Mouse (Mus musculus): ENCODE measurements around the gene Saal1.
"Not testable (repeated sequence)": the region's sequence is repeated elsewhere in the genome, so short reads cannot be mapped to it uniquely, and the experiment has no call there.

Saal1 gene

DNA sequence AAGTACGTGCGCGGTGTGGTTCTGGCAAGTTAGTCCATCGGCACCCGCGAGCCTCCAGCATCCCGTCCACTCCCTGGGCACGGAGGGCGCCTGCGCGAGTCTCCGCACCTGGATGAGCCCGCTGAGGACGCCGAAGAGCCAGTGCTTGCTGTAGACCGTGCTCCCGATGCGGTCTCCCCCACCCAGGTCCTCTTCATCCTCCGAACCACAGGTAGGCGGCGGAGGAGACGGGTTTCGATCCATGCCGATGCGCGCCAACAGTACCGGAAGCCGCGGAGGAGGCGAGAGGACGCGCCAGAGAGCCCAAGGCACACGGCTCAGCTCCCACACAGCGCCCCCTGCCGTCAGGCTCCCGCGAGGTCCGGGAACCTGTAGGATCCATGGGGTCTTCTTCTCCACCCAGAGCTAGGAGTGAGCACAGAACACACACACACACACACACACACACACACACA is at the start of gene Saal1:
Gene Saal1 (minus strand): TSS at position 291 of the 455 bp plus-strand sequence.
- peak; percentile 96 for DNase-seq (ENCODE audit: low read depth, low spot score)

DNA sequence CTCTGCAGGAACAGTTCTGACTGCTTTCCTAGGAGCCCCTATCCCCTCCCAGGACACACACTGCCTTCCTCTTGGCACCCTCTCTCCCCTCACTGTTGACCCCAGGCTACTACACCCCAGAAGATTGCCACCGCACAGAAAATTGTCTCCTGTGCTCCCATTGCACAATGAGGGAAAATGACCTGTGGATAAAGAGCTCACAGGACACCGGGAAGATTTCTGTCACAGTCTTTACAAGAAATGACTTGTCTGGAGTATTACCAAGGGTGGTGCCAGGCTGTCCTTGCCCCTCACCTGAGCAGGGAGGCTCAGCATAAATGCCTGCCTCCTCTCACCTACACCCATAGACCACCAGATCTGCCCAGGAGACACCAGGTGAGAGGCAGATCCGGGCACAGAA is 41.0 kb upstream of the Saal1 start, which contains the start of gene Saa2:
Gene Saa2 (plus strand): TSS at position 301 of the 400 bp plus-strand sequence.
- DNase-seq (ENCODE audit: low read depth, low spot score) = no peak

DNA sequence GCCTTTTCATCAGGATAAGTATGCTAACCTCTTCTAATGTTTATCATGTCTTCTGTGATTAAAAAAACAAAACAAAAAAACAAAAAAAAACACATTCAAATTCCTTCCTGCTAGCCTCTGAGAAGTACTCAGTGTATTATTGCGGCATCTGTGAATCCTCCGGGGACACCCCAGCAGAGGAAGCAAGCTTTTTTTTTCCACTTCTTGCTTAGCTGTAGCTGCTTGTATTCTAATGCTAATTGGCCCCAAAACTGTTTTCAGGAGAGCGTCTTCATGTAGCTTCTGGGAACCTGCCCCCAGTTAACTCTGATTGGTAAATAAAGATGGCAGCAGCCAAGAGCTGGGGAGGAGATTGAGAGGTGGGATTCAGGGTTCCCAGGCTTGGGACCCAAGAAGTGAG is 38.0 kb upstream of the Saal1 start:
- no peak for DNase-seq (ENCODE audit: low read depth, low spot score)

DNA sequence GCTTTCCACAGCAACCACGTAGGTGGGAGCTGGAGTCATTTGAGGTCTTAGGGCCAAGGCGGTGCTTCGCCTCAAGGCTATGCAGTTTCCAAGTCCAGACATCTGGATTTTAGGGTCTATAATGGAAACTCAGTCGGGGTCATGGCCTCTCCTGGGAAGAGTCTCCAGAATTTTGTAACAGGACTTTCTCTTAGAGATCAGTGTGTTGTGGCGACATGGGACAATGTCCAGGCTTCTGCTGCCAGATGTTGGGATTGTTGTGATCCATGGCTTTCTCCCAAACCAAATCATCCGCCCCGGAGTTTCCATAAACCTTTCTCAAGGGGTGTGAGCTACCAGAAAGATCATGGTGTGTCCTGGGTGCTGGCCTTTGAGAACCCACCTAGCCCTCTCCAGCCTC is 35.9 kb upstream of the Saal1 start:
- DNase-seq (ENCODE audit: low read depth, low spot score) = no peak

GRCm38 (mm10) chr7:46745816-46746215 is 35.3 kb upstream of the Saal1 start:
- DNase-seq (ENCODE audit: low read depth, low spot score) = no peak

- DNase-seq (ENCODE audit: low read depth, low spot score) = not testable (repeated sequence)
Observed at GRCm38 (mm10) chr7:46742880-46743279, 32.4 kb upstream of the Saal1 start, which contains the start of gene Saa1. Gene Saa1 (minus strand): TSS chr7:46742980.

- not testable (repeated sequence) for DNase-seq (ENCODE audit: low read depth, low spot score)
Observed at GRCm38 (mm10) chr7:46740041-46740440, 29.6 kb upstream of the Saal1 start.

DNA sequence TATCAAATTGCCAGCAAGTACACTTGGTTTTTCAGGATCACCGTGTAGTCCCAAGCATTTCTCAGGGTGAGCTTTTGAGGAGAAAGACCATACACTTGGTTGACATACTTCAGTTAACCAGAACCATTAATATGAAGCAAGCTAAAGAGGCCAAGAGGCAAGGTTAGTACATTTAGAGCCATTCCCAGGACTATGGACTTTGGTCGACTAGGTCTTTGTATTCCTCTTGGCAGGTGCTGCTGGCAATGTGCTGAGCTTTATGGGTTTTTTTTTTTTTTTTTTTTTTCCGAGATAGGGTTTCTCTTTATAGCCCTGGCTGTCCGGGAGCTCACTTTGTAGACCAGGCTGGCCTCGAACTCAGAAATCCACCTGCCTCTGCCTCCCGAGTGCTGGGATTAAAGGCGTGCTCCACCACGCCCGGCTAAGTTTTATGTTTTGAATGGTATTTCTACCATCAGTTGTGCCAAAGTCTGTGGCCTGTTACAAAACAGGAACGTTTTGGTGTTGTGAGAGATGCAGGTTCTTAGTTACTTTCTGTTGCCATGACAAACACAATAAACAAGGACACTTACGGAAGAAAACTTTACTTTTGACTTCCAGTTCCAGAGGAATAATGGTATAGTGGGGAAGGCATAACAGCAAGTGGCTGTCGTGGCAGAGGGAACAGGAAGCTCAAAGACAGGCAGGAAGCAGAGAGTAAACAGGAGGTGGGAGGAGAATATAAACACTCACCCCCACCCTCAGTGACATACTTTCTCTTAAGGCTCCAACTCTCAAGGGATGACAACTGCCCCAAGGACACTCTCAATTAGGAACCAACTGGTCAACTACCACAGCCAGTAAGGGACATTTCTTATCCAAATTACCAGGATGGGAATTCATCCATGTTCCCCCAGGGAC is 28.3 kb upstream of the Saal1 start:
- no peak for DNase-seq (ENCODE audit: low read depth, low spot score)

DNA sequence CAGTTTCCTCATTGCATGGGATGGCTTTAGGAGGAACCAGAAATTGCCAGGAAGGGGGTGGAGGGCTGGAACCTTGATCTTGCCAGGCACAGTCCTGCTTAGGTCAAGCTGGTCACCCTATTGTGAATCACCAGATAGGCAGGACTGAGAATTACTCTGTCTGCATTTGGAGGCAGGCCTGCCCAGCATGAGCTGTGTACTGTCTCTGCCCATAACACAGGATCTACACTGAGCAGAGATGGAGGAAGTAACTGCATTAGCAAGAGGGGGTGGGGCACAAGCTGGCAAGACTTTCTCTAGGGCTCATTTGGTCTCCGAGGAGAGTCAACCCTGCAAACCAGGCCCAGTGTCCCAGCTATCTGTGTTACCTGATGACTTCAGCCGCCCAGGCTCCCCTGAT is 24.5 kb upstream of the Saal1 start:
- no peak for DNase-seq (ENCODE audit: low read depth, low spot score)

DNA sequence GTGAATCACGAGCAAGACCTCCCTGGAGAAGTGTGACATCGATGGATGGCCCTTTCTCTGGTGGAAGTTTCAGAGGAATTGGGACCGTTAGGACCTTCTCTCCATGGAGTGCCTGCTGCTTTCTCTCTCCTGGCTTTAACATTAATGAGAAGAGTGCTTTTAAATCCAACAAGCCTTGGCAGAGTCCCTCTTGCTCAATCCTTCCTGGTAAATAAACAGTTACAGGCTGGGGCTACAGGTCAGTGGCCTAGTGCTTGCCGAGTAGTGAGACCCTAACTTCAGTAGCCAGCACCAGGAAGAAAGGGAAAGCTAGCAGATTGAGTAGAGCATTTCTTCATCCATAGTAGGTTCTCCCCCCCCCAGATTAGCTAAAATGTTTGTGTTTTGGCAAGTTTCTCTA is 22.0 kb upstream of the Saal1 start, which contains the start of gene Saa4:
Gene Saa4 (minus strand): TSS at position 146 of the 400 bp plus-strand sequence.
- DNase-seq (ENCODE audit: low read depth, low spot score) = no peak

GRCm38 (mm10) chr7:46727584-46727983 is 17.1 kb upstream of the Saal1 start:
- DNase-seq (ENCODE audit: low read depth, low spot score) = no peak

DNA sequence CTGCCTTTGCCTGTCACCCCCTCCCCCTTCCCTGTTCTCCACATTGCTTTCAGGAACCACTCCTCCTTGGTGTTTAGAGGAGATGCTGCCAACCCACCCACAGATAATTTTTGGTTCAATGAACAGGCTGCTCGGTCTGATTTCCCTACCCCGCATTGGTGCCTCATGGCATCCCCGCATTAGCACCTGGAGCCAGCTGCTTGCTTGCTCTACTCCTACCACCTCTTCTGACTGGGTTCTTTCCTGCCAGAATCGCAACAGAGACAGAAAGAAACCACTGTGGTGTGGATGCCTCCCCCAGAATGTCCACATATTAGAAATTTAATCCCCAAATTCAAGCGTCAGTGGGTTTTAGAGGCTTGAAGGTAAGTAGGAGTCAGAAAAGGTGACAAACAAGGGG is 13.9 kb upstream of the Saal1 start:
- no peak for DNase-seq (ENCODE audit: low read depth, low spot score)

- no peak for DNase-seq (ENCODE audit: low read depth, low spot score)
Observed at GRCm38 (mm10) chr7:46723849-46724248, 13.4 kb upstream of the Saal1 start.

GRCm38 (mm10) chr7:46723354-46723753 is 12.9 kb upstream of the Saal1 start:
- no peak for DNase-seq (ENCODE audit: low read depth, low spot score)

GRCm38 (mm10) chr7:46720460-46720859 is 10.0 kb upstream of the Saal1 start:
- DNase-seq (ENCODE audit: low read depth, low spot score) = no peak

GRCm38 (mm10) chr7:46719526-46719925 is 9.0 kb upstream of the Saal1 start:
- no peak for DNase-seq (ENCODE audit: low read depth, low spot score)

- DNase-seq (ENCODE audit: low read depth, low spot score) = no peak
Observed at GRCm38 (mm10) chr7:46718591-46719270, 8.3 kb upstream of the Saal1 start.

DNA sequence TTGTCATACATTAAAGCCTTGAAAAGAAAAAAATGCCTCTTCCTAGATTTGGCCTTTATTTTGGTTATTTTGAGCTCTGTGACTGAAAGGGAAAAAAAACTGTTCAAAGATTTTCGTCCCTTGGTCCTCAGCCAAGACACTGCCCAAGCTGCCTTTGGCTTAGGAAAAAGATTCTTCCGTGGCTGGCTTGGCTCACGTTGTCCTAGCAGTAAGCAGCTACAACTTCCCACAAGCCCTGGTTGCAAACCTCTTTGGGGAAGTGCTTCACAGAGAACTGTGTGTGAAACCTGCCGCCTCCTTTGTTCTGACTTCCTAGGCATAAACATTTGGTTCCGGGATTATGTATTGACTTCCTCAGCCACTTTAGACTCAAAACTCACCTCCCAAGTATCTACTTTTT is 6.4 kb upstream of the Saal1 start:
- DNase-seq (ENCODE audit: low read depth, low spot score) = no peak

DNA sequence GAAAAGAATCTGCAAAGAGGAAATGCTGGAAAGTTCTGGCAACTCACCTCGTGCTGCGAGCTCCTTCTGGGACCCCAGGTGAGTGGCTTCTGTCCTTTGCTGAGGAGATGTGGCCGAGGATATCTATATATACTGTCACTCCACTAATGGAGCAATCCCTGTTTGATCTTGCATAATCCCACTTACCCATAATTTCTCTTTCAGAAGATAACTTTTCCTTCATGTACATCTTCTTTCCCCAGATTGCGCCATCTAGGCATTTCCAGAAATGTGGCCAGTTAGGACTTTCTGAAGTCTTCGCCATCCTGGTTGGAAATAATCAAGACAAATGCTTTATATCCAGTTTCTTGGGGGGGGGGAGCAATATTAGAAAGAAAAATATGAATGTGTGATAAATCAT is 5.1 kb upstream of the Saal1 start, which contains the start of gene Saa3:
Gene Saa3 (minus strand): TSS at position 101 of the 400 bp plus-strand sequence.
- no peak for DNase-seq (ENCODE audit: low read depth, low spot score)

GRCm38 (mm10) chr7:46714518-46714917 is 4.0 kb upstream of the Saal1 start:
- DNase-seq (ENCODE audit: low read depth, low spot score) = peak; percentile 84

GRCm38 (mm10) chr7:46712250-46712649 is 1.8 kb upstream of the Saal1 start:
- DNase-seq (ENCODE audit: low read depth, low spot score) = no peak

- DNase-seq (ENCODE audit: low read depth, low spot score) = no peak
Observed at GRCm38 (mm10) chr7:46700521-46701025, 9.9 kb downstream of the Saal1 start.

All from CD4-positive, CD25-positive, alpha-beta regulatory T cell, adult 2 months (primary cell).